Mouse (Mus musculus) B cell, adult 2 months (primary cell): Measurements from ENCODE around the gene Plscr5.
"Not testable (repeated sequence)": the region's sequence is repeated elsewhere in the genome, so short reads cannot be mapped to it uniquely, and the experiment has no call there.

ENCODE experiments used
- DNase-seq, 2 experiments: peaks; one replicate each; pipeline ENCODE4 v3.0.0; 2022

The Plscr5 gene

DNA sequence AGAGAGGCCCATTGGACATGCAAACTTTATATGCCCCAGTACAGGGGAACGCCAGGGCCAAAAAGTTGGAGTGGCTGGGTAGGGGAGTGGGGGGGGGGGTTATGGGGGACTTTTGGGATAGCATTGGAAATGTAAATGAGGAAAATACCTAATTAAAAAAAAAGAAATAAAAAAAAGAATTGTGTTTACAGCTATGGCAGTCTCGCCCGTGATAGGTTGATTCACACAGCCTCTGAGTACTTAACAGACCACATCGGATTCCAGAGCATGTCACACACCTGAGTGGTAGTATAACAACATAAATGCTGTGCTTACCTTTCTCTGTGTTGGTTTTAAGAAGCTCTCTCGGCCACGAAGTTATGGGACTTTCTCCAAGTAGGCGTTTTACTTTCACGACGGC is at the start of gene Plscr5:
Plscr5 (plus strand) TSS at position 301 of the 400 bp plus-strand sequence.
- DNase-seq, result not testable (repeated sequence)

DNA sequence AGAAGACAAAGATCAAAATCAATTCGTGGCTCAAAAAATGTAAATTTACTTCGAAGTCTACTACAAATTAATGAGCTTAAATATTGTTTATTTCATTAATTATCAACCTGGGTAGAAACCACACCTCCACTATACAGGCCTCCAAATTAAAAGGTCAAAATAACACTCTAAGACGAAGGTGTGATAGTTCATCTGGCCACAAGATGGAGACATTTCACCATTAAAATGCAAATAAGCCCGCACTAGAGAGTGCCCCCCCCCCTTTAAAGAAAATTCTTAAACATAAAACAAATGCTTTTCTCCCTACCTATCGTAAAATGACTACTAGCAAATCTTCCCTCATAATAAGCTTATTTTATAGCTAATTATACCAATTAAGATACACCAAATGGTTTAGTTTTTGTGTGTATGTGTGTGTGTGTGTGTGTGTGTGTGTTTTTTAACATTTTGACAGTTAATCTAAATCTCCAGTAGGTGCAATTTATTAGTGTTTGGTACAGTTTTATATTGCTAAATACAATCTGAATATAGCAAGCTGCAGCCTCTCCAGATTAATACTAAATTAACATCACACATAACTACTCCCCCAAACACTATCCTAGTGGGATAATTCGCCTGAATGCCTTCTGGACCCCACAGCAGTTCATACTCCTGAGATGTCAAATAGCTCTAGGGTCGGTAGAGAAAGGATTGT is 45.0 kb upstream of the Plscr5 start:
- peak; percentile 8 to 9 for DNase-seq

DNA sequence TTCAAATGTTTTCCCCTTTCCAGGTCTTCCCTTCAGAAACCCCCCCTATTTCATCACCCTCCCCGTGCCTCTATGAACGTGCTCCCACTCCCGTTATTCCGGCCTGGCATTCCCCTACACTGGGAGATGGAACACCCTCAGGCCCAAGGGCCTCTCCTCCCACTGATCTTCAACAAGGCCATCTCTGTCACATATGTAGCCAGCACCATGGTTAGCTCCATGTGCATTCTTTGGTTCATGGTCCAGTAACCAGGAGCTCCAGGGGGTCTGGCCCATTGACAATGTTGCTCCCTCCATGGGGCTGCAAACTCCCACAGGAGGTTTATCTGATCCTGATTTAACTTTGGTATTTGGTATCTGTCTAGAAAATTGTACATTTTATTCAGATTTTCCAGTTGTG is 30.5 kb upstream of the Plscr5 start:
- DNase-seq, result no peak

DNA sequence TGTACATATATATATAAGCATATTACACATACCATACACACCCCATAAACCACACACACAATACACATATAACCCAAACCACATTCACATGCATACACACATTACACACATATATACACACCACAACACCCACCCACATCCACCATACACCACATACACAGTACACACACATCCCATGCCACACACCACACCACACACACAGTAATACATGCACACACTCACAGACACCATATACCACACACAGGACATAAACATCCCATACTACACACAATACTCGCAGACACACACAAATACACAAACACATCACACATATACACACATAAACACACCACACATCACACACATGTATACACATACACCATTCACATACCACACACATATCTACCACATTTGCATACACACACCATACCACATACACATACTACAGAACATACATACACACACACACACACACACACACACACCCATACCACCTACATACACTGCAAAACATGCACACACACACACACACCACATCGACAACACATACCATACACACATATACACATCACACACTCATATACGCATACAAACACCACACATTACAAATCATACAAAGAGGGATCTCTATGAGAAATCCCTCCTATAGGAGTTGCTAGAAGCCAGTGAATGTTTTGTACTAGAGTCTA is 19.3 kb upstream of the Plscr5 start:
- DNase-seq, result no peak

GRCm38 (mm10) chr9:92174176-92175075 is 18.3 kb upstream of the Plscr5 start:
- no peak for DNase-seq

DNA sequence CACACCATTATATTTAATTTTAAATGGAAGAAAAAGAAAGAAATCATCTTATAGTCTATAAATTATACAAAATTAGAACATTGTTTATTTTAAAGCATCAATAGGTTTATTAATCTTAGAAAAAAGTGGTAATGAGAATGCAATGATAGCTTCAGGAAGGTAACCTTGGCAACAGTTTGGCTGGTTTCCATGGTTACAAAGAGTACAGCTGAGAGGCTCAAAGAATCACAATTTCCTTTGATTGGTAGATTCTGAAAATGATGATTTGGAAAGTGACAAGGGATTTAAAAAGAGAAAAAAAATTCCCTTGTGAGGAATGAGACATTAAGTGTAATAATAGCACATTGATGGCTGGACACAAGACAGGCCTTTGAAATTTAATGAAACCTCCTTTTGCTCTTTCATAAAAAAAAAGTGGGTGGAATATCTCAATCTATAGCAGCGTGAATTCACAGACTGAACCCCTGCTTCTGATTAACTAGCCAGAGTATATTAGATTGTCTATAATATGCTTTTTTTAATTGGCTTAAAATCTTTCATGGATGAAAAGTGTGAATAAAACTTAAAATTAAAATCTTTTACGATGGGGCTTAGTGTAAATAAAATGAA is 13.8 kb upstream of the Plscr5 start:
- DNase-seq, result no peak

- DNase-seq, result no peak
Measured at GRCm38 (mm10) chr9:92191295-92191694, 1.4 kb upstream of the Plscr5 start.

GRCm38 (mm10) chr9:92198408-92198807 is 5.7 kb downstream of the Plscr5 start:
- DNase-seq, result no peak

DNA sequence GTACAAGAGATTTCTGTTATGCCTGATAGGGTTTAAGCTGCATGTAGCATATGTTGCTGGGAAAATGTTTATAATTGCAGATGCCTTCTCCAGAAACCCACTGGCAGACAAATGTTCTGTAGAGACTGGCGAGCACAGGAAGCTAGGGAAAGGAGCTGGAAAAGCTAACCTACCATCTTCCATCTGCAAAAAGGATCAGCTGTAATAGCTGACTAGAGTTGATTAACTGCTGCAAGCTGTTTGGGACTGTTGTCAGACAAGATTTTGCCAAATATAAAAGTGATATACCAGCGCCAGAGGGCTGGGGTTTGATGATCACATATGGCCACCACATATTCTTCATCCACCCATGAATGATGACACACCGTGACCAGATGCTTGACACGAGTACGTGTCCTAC is 6.8 kb downstream of the Plscr5 start:
- no peak for DNase-seq

- no peak for DNase-seq
Measured at GRCm38 (mm10) chr9:92204397-92204796, 11.7 kb downstream of the Plscr5 start.

GRCm38 (mm10) chr9:92207307-92207706 is 14.6 kb downstream of the Plscr5 start:
- peak; percentile 53 to 55 for DNase-seq

DNA sequence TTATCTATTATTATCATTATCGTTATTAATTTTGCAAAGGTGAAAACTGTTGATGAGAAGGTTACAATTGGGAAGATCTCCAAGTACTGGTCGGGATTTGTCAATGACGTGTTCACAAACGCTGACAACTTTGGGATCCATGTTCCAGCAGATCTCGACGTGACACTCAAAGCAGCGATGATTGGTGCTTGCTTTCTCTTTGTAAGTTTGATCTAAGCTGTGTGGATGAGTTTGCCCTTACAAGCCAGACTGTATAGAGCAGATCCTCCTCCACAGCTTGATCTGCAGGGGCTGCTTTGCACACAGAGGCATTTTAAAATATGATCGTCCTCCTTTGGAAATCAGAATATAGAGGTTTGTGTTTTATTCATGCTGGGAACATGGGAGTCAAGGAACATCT is 15.0 kb downstream of the Plscr5 start:
- DNase-seq, result no peak

- no peak for DNase-seq
Measured at GRCm38 (mm10) chr9:92209850-92210249, 17.1 kb downstream of the Plscr5 start.

DNA sequence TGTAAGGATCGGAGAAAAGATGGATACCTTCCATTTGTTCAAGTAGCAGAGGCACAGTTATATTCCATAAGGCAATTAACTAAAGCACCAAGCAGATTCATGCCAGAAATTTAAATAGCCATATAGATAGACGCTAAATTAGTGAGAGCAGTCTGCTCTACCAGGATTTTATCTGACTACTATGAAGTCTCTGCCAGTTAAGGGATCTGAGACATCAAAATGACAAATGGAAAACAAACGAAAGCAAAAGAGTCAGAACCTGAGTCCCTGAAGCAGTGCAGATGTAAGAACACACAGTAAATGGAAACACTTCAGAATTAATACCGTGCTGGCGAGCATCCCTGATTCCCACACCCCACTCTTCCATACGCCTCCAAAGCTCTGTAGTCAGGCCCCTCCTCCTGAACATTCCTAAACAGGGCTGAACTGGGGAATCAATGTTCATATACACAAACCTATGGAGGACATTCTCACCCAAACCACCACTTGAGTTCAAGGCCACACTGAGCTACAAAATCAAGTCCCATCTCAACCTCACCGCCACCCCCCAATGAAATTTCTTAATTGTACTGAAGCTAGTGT is 17.7 kb downstream of the Plscr5 start:
- no peak for DNase-seq

- DNase-seq, result no peak
Measured at GRCm38 (mm10) chr9:92211048-92211447, 18.3 kb downstream of the Plscr5 start.

DNA sequence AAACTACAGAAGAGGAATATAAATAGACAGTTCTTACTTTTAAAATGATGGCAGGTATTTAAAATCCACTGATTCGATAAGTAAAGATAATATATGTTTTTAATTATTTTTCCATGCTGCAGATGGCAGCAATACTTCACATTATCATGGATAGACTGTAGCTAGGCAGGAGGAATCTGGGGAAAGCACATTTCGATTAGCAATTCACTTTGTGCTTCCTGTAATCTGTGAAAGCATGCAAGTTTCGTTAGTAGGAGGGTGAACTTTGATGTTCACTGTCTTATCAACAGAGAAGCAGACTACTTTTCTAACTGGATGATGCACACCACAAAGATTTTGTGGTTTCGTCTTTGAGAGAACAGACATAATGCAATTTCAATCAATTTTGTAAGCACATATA is 24.7 kb downstream of the Plscr5 start:
- no peak for DNase-seq

DNA sequence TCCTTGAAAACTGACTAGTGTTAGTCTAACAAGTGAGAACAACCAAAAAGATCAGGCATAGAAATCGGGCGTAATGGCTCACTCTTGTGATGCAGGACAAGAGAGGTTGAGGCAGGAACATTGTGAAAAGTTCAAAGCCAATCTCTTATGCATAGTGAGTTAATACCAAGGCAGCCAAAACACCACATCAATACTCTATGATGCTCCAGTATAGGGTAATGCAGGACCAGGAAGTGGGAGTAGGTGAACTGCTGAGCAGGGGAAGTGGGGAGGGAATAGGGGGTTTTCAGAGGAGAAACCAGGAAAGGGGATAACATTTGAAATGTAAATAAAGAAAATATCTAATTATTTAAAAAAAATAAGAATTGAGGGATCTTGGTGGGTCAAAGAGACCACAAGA is 25.2 kb downstream of the Plscr5 start:
- no peak for DNase-seq

DNA sequence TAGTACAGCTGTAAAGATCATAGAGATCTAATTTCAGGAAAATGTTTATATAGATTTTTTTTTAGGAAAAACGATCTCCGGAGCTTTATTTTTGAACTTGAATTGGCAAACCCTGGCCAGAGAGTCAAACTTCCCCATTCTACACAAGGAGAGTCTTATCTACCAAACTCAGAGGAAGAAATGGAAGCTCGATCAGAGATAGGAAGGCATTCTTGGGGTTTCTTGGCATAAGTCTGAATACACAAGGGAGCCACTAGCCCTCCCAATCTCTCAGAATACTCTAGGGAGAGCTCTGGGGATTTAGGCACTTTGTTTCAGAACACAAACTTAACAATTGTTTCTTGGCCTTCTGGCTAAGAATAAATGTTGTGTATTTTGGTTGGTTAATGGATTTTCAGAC is 27.4 kb downstream of the Plscr5 start:
- DNase-seq, result no peak

DNA sequence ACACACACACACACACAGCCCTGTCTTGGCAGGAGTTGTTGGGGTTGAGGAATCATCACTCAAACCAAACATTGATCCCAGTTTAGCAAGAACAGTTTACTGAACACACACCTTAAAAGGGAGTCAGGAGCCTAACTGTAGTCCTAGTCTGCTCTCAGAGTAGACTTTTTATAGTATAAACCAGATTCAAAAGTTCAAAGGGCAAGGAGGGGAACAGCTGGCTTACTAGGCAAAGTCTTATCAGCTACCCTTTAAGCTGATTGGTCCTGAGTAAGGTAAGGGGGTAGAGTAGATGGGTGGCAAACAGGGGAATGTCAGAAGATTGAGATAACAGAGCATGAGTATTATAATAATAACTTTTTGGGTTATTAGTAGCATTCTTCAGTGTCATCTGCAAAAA is 28.7 kb downstream of the Plscr5 start:
- no peak for DNase-seq

DNA sequence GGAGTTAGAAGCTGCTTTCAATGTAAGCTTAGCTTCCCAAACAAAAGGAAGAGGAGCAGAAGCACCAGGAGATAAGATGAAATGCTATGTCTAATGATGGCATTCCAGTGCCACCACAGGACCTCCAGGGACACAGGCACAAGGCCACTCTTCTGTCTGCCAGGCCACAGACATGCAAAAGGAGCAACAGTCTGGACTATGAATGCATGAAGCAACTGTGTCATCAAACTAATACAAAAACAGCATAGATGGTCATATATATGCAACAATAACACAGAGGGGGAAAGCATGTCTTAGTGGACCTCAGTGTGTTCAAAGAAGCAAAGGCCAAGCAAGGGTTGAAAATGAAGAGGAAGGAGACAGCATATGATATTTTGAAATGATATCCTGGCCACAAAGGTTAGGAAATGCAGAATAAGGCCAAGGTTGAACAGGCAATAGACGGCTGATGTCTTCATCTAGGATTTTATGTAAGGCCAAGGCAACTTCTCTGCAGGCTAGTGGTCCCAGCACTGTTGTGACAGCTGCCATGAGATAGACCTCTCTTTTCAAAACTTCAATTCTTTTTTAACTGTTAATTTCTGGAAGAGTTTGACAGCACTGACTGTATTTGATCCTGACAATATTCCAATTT is 32.0 kb downstream of the Plscr5 start:
- no peak for DNase-seq

GRCm38 (mm10) chr9:92226127-92226655 is 33.5 kb downstream of the Plscr5 start:
- peak; percentile 6 to 18 for DNase-seq

- no peak for DNase-seq
Measured at GRCm38 (mm10) chr9:92226795-92227194, 34.1 kb downstream of the Plscr5 start.
